Mouse (Mus musculus) cerebellum, adult 2 months (tissue): ENCODE measurements at regions not wholly inside any gene's neighbourhood (a gene's known extent, or its start where the extent isn't known, plus 50 kb on each side); places are given as distances from the start of the nearest gene placed in this dataset.
"Not testable (repeated sequence)": the region's sequence is repeated elsewhere in the genome, so short reads cannot be mapped to it uniquely, and the experiment has no call there.

Experiments
- CTCF ChIP-seq: fragments of 200-500 bp; IDR thresholded peaks from 2 replicates; pipeline ENCODE4 v1.5.1; 2011; ENCODE audit warnings: low read depth, mild to moderate bottlenecking, control low read depth, low read length, moderate library complexity, borderline replicate concordance; ENCODE audit not compliant: insufficient read depth
- POLR2A ChIP-seq: fragments of 200-500 bp; IDR thresholded peaks from 2 replicates; pipeline ENCODE4 v1.6.1; 2011; ENCODE audit warnings: low read length, control low read depth, borderline replicate concordance; ENCODE audit not compliant: insufficient read depth

GRCm38 (mm10) chr6:3169479-3169878, 229.9 kb downstream of the Samd9l start:
- TF ChIP-seq POLR2A, CTCF: not testable (repeated sequence)
